Mouse (Mus musculus) thymus, postnatal 10 days (tissue): ENCODE data around the gene Zfp541.

Experiments used
- DNase-seq, 2 experiments: peaks; one replicate each; pipeline ENCODE4 v3.0.0; 2021; ENCODE audit warnings: low spot score in 2 of 2

Gene Zfp541

GRCm38 (mm10) chr7:16128344-16128743 lies 66.7 kb downstream of the Zfp541 start:
- no peak for DNase-seq

- DNase-seq, result no peak
These were observed 67.3 kb downstream of the Zfp541 start for GRCm38 (mm10) chr7:16128899-16129298.

- peak; percentile 44 to 49 for DNase-seq
These were observed 67.8 kb downstream of the Zfp541 start, which contains the start of gene Slc8a2 for GRCm38 (mm10) chr7:16129421-16129845. TSS of gene Slc8a2 (plus strand) at chr7:16129826.

- DNase-seq, result no peak
These were observed 68.5 kb downstream of the Zfp541 start for GRCm38 (mm10) chr7:16129846-16130691.

- DNase-seq, result no peak
These were observed 69.5 kb downstream of the Zfp541 start for GRCm38 (mm10) chr7:16130956-16131634.

GRCm38 (mm10) chr7:16132161-16132581 lies 70.6 kb downstream of the Zfp541 start:
- no peak for DNase-seq

GRCm38 (mm10) chr7:16132926-16133325 lies 71.3 kb downstream of the Zfp541 start:
- DNase-seq, result no peak

GRCm38 (mm10) chr7:16133691-16134090 lies 72.1 kb downstream of the Zfp541 start:
- no peak for DNase-seq

- DNase-seq, result no peak
These were observed 73.4 kb downstream of the Zfp541 start for GRCm38 (mm10) chr7:16134951-16135392.
